Mouse (Mus musculus) heart, adult 2 months (tissue): Measurements from ENCODE around the gene Klf14. TPM values are rescaled to one million over a fixed set of nuclear protein-coding genes. Genes with fewer than 3 reads are reported as not detected.
A peak's percentile ranks its signal among the peaks of the same experiment; 100 is the strongest.

ENCODE experiments used
- DNase-seq, 2 experiments: peaks; one replicate each; pipeline ENCODE4 v3.0.0; 2021
- H3K27ac ChIP-seq: fragments of 200-600 bp; 2 replicates; pipeline ENCODE4 v1.8.1; 2022
- H3K27me3 ChIP-seq: fragments of 200-500 bp; 2 replicates; pipeline ENCODE4 v1.6.1; 2012; ENCODE audit warnings: mild to moderate bottlenecking, low read length, inconsistent platforms, mixed read lengths; ENCODE audit not compliant: control insufficient read depth, insufficient read depth
- H3K36me3 ChIP-seq: fragments of 200-500 bp; 2 replicates; pipeline ENCODE4 v1.6.1; 2012; ENCODE audit warnings: low read length, inconsistent platforms; ENCODE audit not compliant: control insufficient read depth, insufficient read depth
- H3K4me1 ChIP-seq: fragments of 200-500 bp; 2 replicates; pipeline ENCODE4 v1.6.1; 2011; ENCODE audit warnings: low read length; ENCODE audit not compliant: control insufficient read depth, insufficient read depth
- H3K4me3 ChIP-seq: fragments of 200-600 bp; 2 replicates; pipeline ENCODE4 v1.8.1; 2022
- H3K79me2 ChIP-seq: fragments of 200-500 bp; replicated peaks from 2 replicates; pipeline ENCODE4 v1.6.1; 2012; ENCODE audit warnings: mild to moderate bottlenecking, inconsistent platforms, low read length, moderate library complexity, mixed read lengths; ENCODE audit not compliant: control insufficient read depth, insufficient read depth
- H3K9ac ChIP-seq: fragments of 200-500 bp; 2 replicates; pipeline ENCODE4 v1.6.1; 2012; ENCODE audit warnings: low read depth, mild to moderate bottlenecking, control low read depth, inconsistent platforms, low read length, mixed read lengths
- CTCF ChIP-seq: fragments of 200-600 bp; IDR thresholded peaks from 2 replicates; pipeline ENCODE4 v1.8.1; 2022; ENCODE audit warnings: antibody characterized with exemption, mild to moderate bottlenecking, moderate library complexity
- EP300 ChIP-seq: fragments of 200-500 bp; IDR thresholded peaks from 2 replicates; pipeline ENCODE4 v1.6.1; 2011; ENCODE audit warnings: low read depth, low read length, control low read depth; ENCODE audit not compliant: insufficient read depth
- POLR2A ChIP-seq: fragments of 200-500 bp; IDR thresholded peaks from 2 replicates; pipeline ENCODE4 v1.6.1; 2011; ENCODE audit warnings: mild to moderate bottlenecking, low read depth, low read length, control low read depth; ENCODE audit not compliant: insufficient read depth
- WGBS: fragments of 180-500 bp; shearing (Covaris S2); methylation state at CpG from one replicate; pipeline ENCODE4 v1.1.7; 2018; 5-methylcytosine and 5-hydroxymethylcytosine counted together
- intact Hi-C: fragments of 180-260 bp; cut with DNase I; formaldehyde crosslinking; loops from one replicate; pipeline ENCODE4 v1.15.1; 2025
- polyA plus RNA-seq: library from polyadenylated mRNA; depleted of rRNA; stranded (reverse); fragments of >200 nt; gene quantifications from 2 replicates; pipeline ENCODE4 v1.2.3, GENCODE M21; 2012; rRNA removed
- total RNA-seq, 2 experiments: library from RNA; stranded (reverse); gene quantifications; 2 replicates each; pipeline ENCODE4 v1.2.3; 2021

Gene Klf14
- total and polyA plus RNA-seq, 3 experiments = 0.06 to 0.26 (median 0.25) TPM

DNA sequence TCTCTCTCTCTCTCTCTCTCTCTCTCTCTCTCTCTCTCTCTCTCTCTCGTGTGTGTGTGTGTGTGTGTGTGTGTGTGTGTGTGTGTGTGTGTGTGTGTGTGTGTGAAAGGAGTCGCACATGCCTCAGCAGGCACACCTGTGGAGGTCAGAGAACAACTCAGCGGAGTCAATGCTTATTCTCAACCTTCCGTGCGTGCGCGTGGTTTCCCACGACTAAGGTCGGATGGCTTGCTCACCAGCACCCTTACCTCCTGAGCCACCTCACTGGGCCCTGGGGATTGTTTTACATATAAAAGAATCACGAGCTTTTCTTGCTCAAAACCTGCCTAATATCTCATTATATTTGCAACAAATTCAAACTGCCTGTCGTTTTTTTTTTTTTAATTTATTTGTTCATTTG lies 37.1 kb downstream of the Klf14 start:
- no peaks in the 10 kb centered on the region for H3K36me3 ChIP-seq
- 80% methylated on average over 10 of the region's 11 CpGs for WGBS

DNA sequence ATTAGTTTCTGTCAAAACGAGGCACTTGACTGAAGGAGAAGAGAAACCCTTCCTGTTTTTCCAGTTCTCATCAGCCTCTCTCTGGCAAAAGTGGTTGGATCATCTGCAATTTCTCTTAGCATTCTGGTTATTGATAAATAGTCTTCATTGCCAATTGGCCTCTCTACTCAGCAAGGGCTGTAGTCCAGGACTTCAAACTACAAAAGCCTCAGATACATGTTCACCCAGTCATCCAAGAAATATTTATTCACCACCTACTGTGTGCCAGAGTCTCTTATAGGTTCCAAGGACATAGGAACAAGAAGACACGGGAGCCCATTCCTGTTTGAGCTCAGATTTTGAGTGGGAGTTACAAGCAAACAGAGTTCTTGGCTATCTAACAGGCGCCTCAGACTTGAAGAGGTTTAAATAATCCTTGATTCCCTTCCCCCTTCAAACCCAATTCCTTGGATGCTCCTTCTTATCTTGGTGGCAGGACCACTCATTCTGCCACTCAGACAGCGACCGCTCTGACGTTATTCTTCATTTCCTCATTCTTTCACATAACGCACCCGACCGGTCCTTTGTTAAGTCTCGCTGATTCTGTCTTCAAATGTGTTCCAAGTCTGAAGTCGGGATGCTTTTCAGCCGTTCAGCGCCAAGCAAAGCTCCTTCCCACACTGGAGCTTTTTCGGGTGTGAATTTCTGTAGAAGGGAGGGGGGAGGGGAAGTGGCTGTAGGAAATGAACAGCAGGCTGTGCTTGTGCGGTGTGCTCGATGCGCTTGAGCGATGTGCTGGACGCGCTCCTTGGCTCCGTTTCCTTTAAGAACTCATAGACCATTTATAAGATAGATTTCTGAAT lies 37.8 kb downstream of the Klf14 start:
- Histone ChIP-seq H3K27me3 (no peaks in the 10 kb centered on the region), H3K27ac (no peak overlapping the region), H3K4me3 (peak overlapping the region; percentile 26; the same call in 1 of the 2 replicates), H3K4me1 (no peaks in the 10 kb centered on the region), H3K36me3 (no peaks in the 10 kb centered on the region), H3K9ac (no peak overlapping the region), H3K79me2 (no peaks in the 10 kb centered on the region)
- peak; percentile 9 to 19 for DNase-seq
- intact Hi-C loops = loop anchor here (10.0 kb wide), 1 partner anchor 386 kb away; no protein-coding TSS in a partner anchor
- WGBS = 35% methylated on average over 21 of the region's 21 CpGs
- TF ChIP-seq POLR2A (no peak), CTCF (no peak), EP300 (no peak)

More for the DNA sequence above, 37.1 kb downstream of the Klf14 start:
- intact Hi-C loops = loop anchor here (10.0 kb wide), 1 partner anchor 387 kb away; no protein-coding TSS in a partner anchor
- TF ChIP-seq CTCF (no peak), EP300 (no peak), POLR2A (no peak)
- Histone ChIP-seq H3K4me1 (no peaks in the 10 kb centered on the region), H3K27me3 (no peaks in the 10 kb centered on the region), H3K9ac (no peak overlapping the region), H3K27ac (no peak overlapping the region), H3K4me3 (no peak overlapping the region), H3K79me2 (no peaks in the 10 kb centered on the region)
- DNase-seq = no peak

DNA sequence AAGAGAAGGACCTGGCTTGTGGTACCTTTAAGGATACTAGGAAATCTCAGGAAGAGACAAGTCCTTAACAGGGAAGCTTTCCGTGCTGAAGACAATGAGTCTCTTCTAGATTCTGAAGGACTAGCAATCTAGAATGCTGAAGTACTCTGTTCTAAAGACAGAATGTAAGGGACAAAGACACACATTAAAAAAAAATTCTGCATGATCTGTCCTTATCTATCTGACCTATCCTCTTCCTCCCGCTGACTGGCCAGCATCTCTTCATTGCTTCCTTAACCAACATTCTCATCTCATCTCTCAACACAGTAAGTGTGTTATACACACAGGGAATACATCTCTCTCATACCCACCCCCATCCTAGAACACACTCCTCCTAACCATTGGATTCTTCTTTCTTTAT lies 43.4 kb downstream of the Klf14 start, which contains the start of gene Tsga13:
Gene Tsga13 (minus strand): TSS at position 101 of the 400 bp plus-strand sequence.
- no peak for DNase-seq
- no peak for TF ChIP-seq EP300
- no peak for TF ChIP-seq CTCF
- TF ChIP-seq POLR2A = no peak
- WGBS = 79% methylated on average over 2 of the region's 2 CpGs
- Histone ChIP-seq H3K27me3 (no peaks in the 10 kb centered on the region), H3K9ac (no peak within 1 kb of the TSS), H3K4me1 (no peaks in the 10 kb centered on the region), H3K4me3 (no peak within 1 kb of the TSS), H3K27ac (no peak within 1 kb of the TSS), H3K79me2 (no peaks in the 10 kb centered on the region), H3K36me3 (no peaks in the 10 kb centered on the region)
- intact Hi-C loops = no loop called here

DNA sequence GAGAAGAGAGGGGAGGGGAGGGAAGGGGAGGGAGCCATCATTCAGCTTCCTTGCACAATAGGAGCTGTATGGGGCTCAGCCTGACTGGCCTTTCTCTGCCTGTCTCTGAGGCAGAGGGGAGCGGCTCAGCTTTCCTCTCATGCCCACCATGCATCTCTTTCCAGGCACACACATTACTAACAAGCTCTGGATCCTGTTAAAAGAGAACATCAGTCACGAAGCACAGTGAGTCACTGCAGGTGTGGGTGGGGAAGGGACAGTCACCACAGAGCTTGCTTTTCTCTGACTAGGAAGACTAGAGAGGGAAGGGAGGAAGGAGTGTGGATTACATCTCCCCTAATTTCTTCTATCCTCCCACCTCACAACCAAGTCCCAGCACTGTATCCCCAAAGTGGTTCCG lies 50.9 kb downstream of the Klf14 start:
- no peak for TF ChIP-seq EP300
- TF ChIP-seq POLR2A = no peak
- no peak for TF ChIP-seq CTCF
- H3K27me3 ChIP-seq = no peaks in the 10 kb centered on the region
- no peak overlapping the region for H3K27ac ChIP-seq
- intact Hi-C loops = no loop called here
- H3K9ac ChIP-seq = no peak overlapping the region
- H3K4me3 ChIP-seq = no peak overlapping the region
- WGBS = 73% methylated on average over 3 of the region's 3 CpGs
- DNase-seq = no peak
- no peaks in the 10 kb centered on the region for H3K36me3 ChIP-seq
- H3K79me2 ChIP-seq = no peaks in the 10 kb centered on the region
- no peaks in the 10 kb centered on the region for H3K4me1 ChIP-seq

Other genes with a start within 250 kb of the Klf14 start
- gene Mest, start 235.5 kb downstream of the Klf14 start, total RNA-seq = 1 to 10 TPM; 6.2 to 8.3 TPM
- 19.5 and 28.1 TPM in 2 replicates for gene Mest, start 235.5 kb downstream of the Klf14 start, polyA plus RNA-seq
- gene Copg2, start 62.3 kb downstream of the Klf14 start, total RNA-seq = 10 to 100 TPM; 35.0 to 37.1 TPM
- 11.8 and 25.0 TPM in 2 replicates for gene Copg2, start 62.3 kb downstream of the Klf14 start, polyA plus RNA-seq
- gene Tsga13, start 43.5 kb downstream of the Klf14 start, total RNA-seq = not detected
- not detected in 2 replicates for gene Tsga13, start 43.5 kb downstream of the Klf14 start, polyA plus RNA-seq